Mouse (Mus musculus) bone marrow, adult 2 months (tissue): ENCODE data around the gene U2af1. TPM values are rescaled to one million over a fixed set of nuclear protein-coding genes. Genes with fewer than 3 reads are reported as not detected.
"Not testable (repeated sequence)": the region's sequence is repeated elsewhere in the genome, so short reads cannot be mapped to it uniquely, and the experiment has no call there.

ENCODE experiments used
- H3K27ac ChIP-seq: fragments of 200-500 bp; 2 replicates; pipeline ENCODE4 v1.5.1; 2012; ENCODE audit warnings: low read depth, mild to moderate bottlenecking, control low read depth, inconsistent platforms, low read length; ENCODE audit not compliant: control insufficient read depth, poor library complexity, insufficient read depth
- H3K4me1 ChIP-seq: fragments of 200-500 bp; 2 replicates; pipeline ENCODE4 v1.6.1; 2011; ENCODE audit warnings: low read length; ENCODE audit not compliant: control insufficient read depth, insufficient read depth
- H3K4me3 ChIP-seq: fragments of 200-500 bp; replicated peaks from 2 replicates; pipeline ENCODE3; 2011; ENCODE audit warnings: mild to moderate bottlenecking, low read depth, low read length, control low read depth; ENCODE audit not compliant: control insufficient read depth
- CTCF ChIP-seq: fragments of 200-500 bp; IDR thresholded peaks from 2 replicates; pipeline ENCODE4 v1.5.1; 2011; ENCODE audit warnings: low read length, control low read depth; ENCODE audit not compliant: control insufficient read depth, insufficient read depth
- POLR2A ChIP-seq: fragments of 200-500 bp; IDR thresholded peaks from 2 replicates; pipeline ENCODE4 v1.6.1; 2011; ENCODE audit warnings: low read depth, mild to moderate bottlenecking, control low read depth, low read length, borderline replicate concordance; ENCODE audit not compliant: control insufficient read depth
- WGBS: fragments of 180-500 bp; shearing (Covaris S2); methylation state at CpG from one replicate; pipeline ENCODE4 v1.1.7; 2018; 5-methylcytosine and 5-hydroxymethylcytosine counted together
- polyA plus RNA-seq: library from polyadenylated mRNA; stranded (reverse); fragments of >200 nt; gene quantifications from 2 replicates; pipeline ENCODE4 v1.2.4, GENCODE M21; 2011; ENCODE audit warnings: low replicate concordance; ENCODE audit not compliant: missing spikeins, insufficient read depth, insufficient read length

Gene U2af1
- 228 and 282 TPM in 2 replicates for polyA plus RNA-seq

DNA sequence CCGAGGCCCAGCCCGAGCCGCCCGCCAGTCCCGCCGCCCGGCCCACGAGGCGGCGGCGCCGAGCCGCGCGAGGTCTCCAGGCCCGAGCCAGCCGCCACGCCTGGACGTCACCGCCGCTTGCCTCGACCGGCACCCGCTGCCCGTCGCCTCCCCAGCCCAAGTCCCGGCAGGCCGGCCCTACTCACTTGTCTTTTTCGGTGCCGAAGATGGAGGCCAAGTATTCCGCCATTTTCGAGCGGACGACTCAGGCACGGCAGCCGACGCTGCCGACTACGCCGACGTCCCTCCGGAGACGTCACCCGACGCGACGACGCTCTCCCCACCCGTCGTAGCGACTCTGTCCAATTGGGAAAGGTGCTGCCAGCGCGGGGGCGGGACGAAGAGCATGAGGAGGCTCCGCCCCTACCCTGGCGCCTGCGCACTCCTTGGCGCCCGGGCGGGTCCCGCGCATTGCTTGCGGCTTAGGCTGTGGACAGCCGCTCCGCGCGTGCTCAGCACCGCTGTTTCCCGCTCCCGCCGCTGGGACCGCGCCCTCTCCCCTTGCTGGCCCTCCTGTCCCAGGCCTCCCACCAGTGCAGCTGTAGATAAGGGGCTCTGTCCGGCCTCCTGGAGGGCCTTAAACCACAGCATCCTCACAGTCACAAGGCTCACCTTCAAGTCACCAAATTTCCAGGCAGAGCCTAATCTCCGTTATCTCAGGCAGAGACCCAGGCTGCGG lies at the start of gene U2af1:
U2af1 (minus strand) TSS at position 425 of the 718 bp plus-strand sequence.
- TF ChIP-seq POLR2A (peak; percentile 75; the same call in 1 of the 2 replicates), CTCF (no peak)
- H3K4me3 ChIP-seq: peak within 1 kb of the TSS; percentile 91
- peaks cover 7% of the 10 kb centered on the region for H3K4me1 ChIP-seq
- H3K27ac ChIP-seq: peak within 1 kb of the TSS; percentile 89
- under 1% methylated on average over 74 of the region's 77 CpGs for WGBS

DNA sequence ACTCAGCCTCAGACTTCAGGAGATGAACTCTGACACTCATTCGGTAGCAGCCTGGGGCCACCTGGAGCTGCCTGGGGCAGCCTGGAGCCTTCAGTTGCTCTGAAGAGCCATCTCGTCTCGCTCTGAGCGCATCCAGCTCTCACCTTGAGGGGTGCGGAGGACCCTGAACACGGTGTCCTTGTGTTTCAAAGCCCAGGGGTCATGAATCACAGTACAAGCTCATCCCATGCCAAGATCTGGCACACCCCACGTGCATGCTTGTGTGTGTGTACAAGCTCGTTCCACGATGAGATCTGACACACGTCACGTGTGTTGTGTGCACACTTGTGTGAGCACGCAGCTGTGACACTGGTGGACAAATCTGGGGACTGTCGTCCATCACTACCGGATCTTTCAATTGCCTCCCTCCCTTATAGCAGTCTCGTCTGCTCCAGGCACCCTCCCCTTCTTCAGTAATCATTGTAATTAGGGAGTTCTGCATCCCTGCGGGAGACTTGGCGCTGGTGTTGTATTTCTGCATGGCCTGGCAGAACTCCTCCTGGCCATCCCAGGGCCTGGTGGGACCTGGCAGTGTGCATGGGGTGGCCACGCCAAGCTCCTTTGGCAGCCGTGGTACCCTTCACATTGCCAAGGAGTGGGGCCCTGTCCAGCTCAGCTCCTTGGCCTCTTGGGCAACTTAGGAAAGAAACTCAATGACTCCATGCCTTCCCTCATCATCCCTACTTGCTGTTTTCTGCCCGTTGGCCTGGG lies 46.8 kb upstream of the U2af1 start:
- H3K4me1 ChIP-seq: peaks cover 1% of the 10 kb centered on the region; the same call in 1 of the 2 replicates
- WGBS: 81% methylated on average over 20 of the region's 20 CpGs
- TF ChIP-seq POLR2A: no peak
- no peak for TF ChIP-seq CTCF
- no peak overlapping the region for H3K4me3 ChIP-seq
- H3K27ac ChIP-seq: no peak overlapping the region

DNA sequence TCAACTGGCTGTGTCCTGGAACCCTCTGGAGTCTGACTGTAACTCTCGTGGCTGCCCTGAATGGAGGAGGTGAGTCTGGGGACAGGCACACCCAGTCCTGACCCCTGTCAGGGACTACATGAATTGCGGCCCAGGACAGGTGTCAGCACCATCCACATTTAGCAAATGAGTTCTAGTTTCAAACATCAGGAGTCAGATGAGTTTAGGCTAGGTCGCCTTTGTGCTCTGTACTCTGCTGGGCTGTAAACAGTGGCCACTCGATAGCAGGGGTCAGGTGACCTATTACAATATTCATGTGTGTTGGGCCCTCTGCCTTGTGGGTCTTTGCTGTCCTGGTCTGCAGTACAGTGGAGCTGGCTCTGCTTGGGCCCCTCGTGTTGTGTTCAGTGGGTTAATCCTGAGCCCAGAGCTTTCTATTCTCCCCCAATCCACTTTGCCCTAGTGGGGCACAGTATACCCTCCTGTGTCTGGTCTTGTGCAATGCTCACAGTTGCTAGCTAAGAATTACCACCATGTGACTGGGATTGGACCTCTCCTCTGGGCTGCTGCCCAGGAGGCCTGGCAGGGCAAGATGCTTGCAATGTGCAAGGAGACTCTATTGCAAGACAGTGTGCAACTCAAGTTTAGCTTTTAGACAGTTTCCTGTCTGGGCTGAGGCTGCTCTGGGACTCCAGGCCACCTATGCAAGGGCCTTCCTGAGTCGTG lies 44.7 kb upstream of the U2af1 start:
- TF ChIP-seq POLR2A (no peak), CTCF (no peak)
- Histone ChIP-seq H3K4me1 (peaks cover 1% of the 10 kb centered on the region; the same call in 1 of the 2 replicates), H3K4me3 (no peak overlapping the region), H3K27ac (no peak overlapping the region; the same call in 1 of the 2 replicates)
- WGBS: 50% methylated on average over 6 of the region's 6 CpGs

DNA sequence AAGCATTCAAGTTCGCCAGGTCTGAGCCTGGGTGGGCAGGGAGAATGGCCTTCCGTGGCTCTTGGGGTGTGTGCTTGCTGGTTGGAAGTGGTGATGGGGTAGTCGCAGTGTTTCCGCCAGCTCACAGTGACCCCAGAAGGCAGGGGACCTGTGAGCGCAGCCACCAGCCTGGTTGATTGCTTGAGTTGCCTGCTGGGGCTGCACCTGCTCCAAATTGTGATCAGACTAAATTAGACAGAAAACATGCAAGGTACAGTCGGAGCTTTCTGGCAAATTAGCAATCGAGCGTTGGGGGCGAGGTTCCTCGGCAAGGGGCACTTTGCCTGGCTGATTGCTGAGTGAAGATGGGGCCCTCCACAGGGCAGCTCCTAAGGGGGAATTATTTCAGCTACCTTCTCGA lies 39.7 kb upstream of the U2af1 start:
- TF ChIP-seq CTCF (no peak), POLR2A (no peak)
- H3K4me3 ChIP-seq: no peak overlapping the region
- no peak overlapping the region for H3K27ac ChIP-seq
- 82% methylated on average over 11 of the region's 11 CpGs for WGBS
- peaks cover 3% of the 10 kb centered on the region for H3K4me1 ChIP-seq

DNA sequence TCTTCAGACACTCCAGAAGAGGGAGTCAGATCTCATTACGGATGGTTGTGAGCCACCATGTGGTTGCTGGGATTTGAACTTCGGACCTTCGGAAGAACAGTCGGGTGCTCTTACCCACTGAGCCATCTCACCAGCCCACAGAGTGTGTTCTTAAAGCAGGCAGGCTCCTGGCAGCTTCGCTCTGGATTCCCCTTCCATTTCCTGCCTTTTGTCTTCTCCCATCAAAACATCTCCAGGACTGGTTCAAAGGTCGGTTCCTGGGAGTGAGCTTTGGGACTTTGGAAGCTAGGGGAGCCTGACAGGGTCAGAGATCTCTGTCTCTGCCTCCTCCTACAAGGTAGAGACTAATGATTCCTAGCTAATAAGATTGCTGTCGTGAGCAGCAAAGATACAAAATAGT lies 36.7 kb upstream of the U2af1 start:
- 80% methylated on average over 7 of the region's 7 CpGs for WGBS

DNA sequence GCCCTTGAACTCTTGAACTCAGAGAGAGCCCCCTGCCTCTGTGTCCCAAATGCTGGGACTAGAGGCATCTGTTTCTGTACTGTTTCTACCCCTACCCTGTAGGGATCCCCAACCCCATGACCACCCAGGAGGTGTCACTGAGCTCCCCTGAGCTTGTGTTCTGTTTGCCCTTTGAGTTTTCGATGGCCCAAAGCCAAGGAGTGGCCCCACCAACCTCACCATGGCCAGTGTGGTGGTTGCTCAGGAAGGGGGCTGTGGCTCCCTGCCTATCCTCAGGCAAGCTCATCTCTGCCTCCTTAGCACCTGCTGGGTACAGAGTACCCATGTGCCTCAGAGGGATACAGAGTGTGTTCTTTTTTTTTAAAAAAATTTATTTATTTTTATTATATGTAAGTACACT lies 36.3 kb upstream of the U2af1 start:
- Histone ChIP-seq H3K4me1 (peaks cover 1% of the 10 kb centered on the region; the same call in 1 of the 2 replicates), H3K27ac (no peak overlapping the region), H3K4me3 (no peak overlapping the region)
- 73% methylated on average over 1 of the region's 1 CpGs for WGBS
- TF ChIP-seq CTCF (no peak), POLR2A (no peak)

More for the DNA sequence above, 36.7 kb upstream of the U2af1 start:
- H3K4me3 ChIP-seq, H3K27ac ChIP-seq, H3K4me1 ChIP-seq: not testable (repeated sequence)

DNA sequence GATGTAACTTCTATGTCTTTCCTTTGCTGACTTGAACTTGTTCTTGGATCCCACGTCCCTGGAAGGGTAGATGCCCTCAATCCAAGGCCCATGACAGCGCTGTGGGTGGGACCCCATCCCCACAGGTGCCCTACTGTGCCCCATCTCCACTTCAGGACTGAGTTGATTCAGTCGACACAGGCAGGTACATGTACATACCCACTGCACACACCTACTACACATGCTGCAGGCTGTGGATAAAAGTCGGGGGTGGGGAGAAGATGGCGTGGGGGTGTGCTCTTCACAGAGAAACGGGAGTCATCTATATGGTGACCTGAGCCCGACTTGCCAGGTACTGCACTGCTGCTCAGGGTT lies 35.3 kb upstream of the U2af1 start:
- Histone ChIP-seq H3K4me1 (peaks cover 1% of the 10 kb centered on the region; the same call in 1 of the 2 replicates), H3K4me3 (no peak overlapping the region), H3K27ac (no peak overlapping the region)
- no peak for TF ChIP-seq POLR2A
- no peak for TF ChIP-seq CTCF
- WGBS: 77% methylated on average over 7 of the region's 7 CpGs

DNA sequence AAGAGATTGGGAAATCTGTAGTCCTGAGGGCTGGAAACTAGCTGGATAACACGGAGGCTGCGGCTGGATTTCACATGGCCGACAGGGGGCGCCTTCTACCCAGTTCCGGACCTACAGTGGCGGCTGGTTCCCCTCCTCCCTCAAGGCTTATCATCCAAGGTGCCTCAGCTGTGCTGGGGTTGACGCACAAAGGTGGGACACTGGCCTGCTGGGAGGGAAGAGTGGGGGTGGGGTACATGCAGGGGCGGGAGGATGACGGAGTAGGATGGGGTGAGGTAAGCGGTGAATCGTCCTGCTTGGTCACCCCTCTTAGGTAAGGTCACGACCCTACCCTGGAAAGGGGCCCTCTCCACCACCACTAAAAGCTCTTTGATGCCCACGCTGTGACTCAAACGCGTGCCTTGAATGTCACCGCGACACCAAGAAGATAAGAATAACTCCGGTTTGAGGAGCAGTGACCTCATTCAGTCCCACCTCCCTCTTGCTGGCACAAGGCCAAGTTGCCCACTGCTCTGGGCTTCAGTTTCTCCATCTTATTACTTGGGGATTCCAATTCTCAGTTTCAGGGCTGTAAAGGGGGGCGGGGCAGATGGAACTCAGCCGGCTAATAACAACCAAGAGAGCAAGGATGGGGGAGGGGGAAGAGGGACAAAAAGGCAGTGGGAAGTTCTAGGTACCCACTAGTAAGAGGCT lies 34.8 kb upstream of the U2af1 start:
- Histone ChIP-seq H3K4me1 (peaks cover 1% of the 10 kb centered on the region; the same call in 1 of the 2 replicates), H3K27ac (no peak overlapping the region), H3K4me3 (no peak overlapping the region)
- 6% methylated on average over 20 of the region's 20 CpGs for WGBS
- peak; percentile 87 for TF ChIP-seq CTCF
- TF ChIP-seq POLR2A: no peak

DNA sequence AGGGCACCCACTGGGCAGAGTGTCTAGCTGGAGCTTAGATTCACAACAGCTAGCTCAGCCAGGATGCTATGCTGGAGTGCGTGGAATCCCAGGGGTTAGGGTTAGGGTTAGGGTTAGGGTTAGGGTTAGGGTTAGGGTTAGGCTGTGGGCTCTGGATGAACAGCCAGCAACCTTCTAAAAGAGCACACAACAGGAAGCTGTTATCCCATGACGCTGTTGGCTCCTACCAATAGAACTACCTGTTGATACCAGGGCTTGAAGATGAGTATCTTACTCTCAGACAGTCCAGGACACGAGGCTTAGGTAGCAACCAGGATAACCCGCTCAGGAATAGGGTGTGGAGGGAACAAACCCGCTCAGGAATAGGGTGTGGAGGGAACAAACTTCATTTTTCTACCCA lies 34.2 kb upstream of the U2af1 start:
- Histone ChIP-seq H3K4me1 (peaks cover 1% of the 10 kb centered on the region; the same call in 1 of the 2 replicates), H3K4me3 (no peak overlapping the region), H3K27ac (no peak overlapping the region)
- TF ChIP-seq POLR2A (no peak), CTCF (no peak)
- WGBS: 37% methylated on average over 5 of the region's 5 CpGs
